Mouse (Mus musculus) forebrain, embryonic 13.5 days (tissue): Measurements from ENCODE around the gene Ogdh. TPM values are rescaled to one million over a fixed set of nuclear protein-coding genes. Genes with fewer than 3 reads are reported as not detected.

Experiments
- ATAC-seq: fragments of 200-750 bp; cut with Nextera tagmentation; 2 replicates; pipeline ENCODE4 v1.8.0; 2017
- H3K27ac ChIP-seq: fragments of 300-500 bp; sonication (generic); 2 replicates; pipeline ENCODE4 v1.5.1; 2015; ENCODE audit warnings: inconsistent platforms, mild to moderate bottlenecking, moderate library complexity
- H3K27me3 ChIP-seq: fragments of 300-500 bp; sonication (generic); 2 replicates; pipeline ENCODE4 v1.6.1; 2015; ENCODE audit warnings: mild to moderate bottlenecking, inconsistent platforms
- H3K36me3 ChIP-seq: fragments of 300-500 bp; sonication (generic); 2 replicates; pipeline ENCODE4 v1.6.1; 2015; ENCODE audit warnings: mild to moderate bottlenecking, inconsistent platforms; ENCODE audit not compliant: poor library complexity, severe bottlenecking
- H3K4me1 ChIP-seq: fragments of 300-500 bp; sonication (generic); 2 replicates; pipeline ENCODE4 v1.6.1; 2015; ENCODE audit warnings: inconsistent platforms
- H3K4me2 ChIP-seq: fragments of 300-500 bp; sonication (generic); 2 replicates; pipeline ENCODE4 v1.6.1; 2015; ENCODE audit warnings: inconsistent platforms, mild to moderate bottlenecking, moderate library complexity
- H3K4me3 ChIP-seq: fragments of 300-500 bp; sonication (generic); 2 replicates; pipeline ENCODE4 v1.5.1; 2015; ENCODE audit warnings: mild to moderate bottlenecking, inconsistent platforms
- H3K9ac ChIP-seq: fragments of 300-500 bp; sonication (generic); 2 replicates; pipeline ENCODE4 v1.6.1; 2015; ENCODE audit warnings: mild to moderate bottlenecking, inconsistent platforms
- H3K9me3 ChIP-seq: fragments of 300-500 bp; sonication (generic); replicated peaks from 2 replicates; pipeline ENCODE4 v1.6.1; 2016; ENCODE audit warnings: inconsistent platforms
- WGBS: fragments of 180-500 bp; shearing (Covaris S2); methylation state at CpG from one replicate; pipeline ENCODE4 v1.1.7; 2015; 5-methylcytosine and 5-hydroxymethylcytosine counted together
- polyA plus RNA-seq: library from polyadenylated mRNA; unstranded; fragments of >200 nt; fragmentation: Nextera tagmentation; extraction: Ambion mirVana; gene quantifications from 2 replicates; pipeline ENCODE4 v1.2.1, GENCODE M21; 2015

The Ogdh gene
- polyA plus RNA-seq, 1 experiment from 2014 or later, result 71.2 TPM

GRCm38 (mm10) chr11:6274387-6275093 lies 16.9 kb upstream of the Ogdh start, which contains the start of gene Tmed4:
Tmed4 (minus strand) TSS chr11:6274870.
- Histone ChIP-seq H3K9ac (peak within 1 kb of the TSS; percentile 98), H3K36me3 (peaks cover 34% of the 10 kb centered on the region), H3K4me2 (peak within 1 kb of the TSS; percentile 89), H3K9me3 (no peaks in the 10 kb centered on the region; the same call in 1 of the 2 replicates), H3K27me3 (no peaks in the 10 kb centered on the region), H3K4me3 (peak within 1 kb of the TSS; percentile 97), H3K4me1 (peaks cover 30% of the 10 kb centered on the region), H3K27ac (peak within 1 kb of the TSS; percentile 87)
- ATAC-seq, result peak; percentile 98
- under 1% methylated on average over 39 of the region's 39 CpGs for WGBS

DNA sequence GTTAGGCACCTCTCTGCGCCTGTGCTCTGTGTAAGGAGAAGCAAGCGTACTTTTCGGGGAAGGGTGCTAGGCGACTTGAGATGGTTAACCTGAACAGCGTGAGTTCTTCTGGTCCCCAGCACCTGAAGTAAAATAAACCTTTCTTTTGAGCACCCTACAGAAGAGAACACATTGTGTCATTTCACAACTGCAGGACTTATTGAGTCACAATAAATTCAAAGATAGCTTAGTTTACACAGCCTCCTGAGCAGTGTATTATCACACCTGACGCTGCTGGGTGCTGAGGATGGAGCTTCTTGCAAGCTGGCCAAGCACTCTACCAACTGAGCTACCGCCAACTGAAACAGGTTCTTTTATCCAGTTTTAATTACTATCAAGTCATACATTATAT lies 16.3 kb upstream of the Ogdh start:
- Histone ChIP-seq H3K9me3 (peaks cover 3% of the 10 kb centered on the region), H3K4me3 (peak overlapping the region; percentile 97), H3K4me1 (peaks cover 30% of the 10 kb centered on the region), H3K27ac (peak overlapping the region; percentile 87), H3K27me3 (no peaks in the 10 kb centered on the region), H3K4me2 (peak overlapping the region; percentile 89), H3K36me3 (peaks cover 30% of the 10 kb centered on the region), H3K9ac (peak overlapping the region; percentile 98)
- ATAC-seq, result no peak; the same call in none of the 2 replicates
- WGBS, result 25% methylated on average over 7 of the region's 7 CpGs

DNA sequence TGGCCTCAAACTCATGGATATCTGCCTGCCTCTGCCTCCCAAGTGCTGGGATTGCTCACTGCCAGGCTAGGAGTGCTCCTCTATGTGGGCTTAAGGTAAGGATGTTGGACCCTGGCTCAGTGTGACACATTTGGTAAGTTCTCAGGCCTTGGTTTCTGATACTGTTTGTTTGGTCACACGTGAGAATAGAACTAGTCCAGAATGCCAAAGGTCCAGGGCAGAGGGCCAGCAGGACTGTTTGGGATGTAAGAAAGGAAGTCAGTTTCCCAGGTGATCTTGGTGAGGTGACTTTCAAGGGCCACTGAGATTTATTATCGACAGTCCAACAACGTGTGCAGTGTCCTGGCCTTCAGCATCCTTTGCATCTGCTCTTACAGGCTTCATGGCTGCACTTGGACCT lies 15.0 kb upstream of the Ogdh start:
- Histone ChIP-seq H3K4me3 (no peak overlapping the region), H3K9me3 (peaks cover 6% of the 10 kb centered on the region), H3K36me3 (peaks cover 18% of the 10 kb centered on the region), H3K4me1 (peaks cover 30% of the 10 kb centered on the region), H3K4me2 (no peak overlapping the region), H3K27me3 (no peaks in the 10 kb centered on the region), H3K27ac (no peak overlapping the region), H3K9ac (no peak overlapping the region)
- ATAC-seq, result no peak
- 82% methylated on average over 3 of the region's 3 CpGs for WGBS

DNA sequence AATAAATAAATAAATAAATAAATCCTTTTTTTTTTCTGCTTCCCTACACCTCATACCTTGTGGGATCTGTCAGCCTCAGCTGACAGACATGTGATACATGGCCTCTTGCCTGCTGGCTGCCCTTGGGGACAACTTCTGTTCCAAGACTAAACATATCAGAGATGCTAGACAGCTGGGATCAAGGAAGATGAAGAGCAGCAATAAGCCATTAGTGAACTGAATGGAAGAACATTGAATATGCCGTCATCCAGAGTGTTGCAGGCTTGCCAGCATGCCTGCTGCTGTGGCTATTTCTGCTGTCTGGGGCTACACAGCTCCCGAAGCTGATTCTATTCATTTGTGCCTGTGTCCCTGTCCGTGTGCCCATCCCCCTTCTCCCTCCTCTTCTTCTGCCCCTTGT lies 8.5 kb upstream of the Ogdh start:
- Histone ChIP-seq H3K27me3 (no peaks in the 10 kb centered on the region), H3K4me3 (no peak overlapping the region), H3K9ac (no peak overlapping the region), H3K9me3 (peaks cover 6% of the 10 kb centered on the region), H3K27ac (no peak overlapping the region), H3K4me1 (no peaks in the 10 kb centered on the region), H3K4me2 (no peak overlapping the region), H3K36me3 (no peaks in the 10 kb centered on the region)
- ATAC-seq, result no peak
- 74% methylated on average over 3 of the region's 3 CpGs for WGBS

DNA sequence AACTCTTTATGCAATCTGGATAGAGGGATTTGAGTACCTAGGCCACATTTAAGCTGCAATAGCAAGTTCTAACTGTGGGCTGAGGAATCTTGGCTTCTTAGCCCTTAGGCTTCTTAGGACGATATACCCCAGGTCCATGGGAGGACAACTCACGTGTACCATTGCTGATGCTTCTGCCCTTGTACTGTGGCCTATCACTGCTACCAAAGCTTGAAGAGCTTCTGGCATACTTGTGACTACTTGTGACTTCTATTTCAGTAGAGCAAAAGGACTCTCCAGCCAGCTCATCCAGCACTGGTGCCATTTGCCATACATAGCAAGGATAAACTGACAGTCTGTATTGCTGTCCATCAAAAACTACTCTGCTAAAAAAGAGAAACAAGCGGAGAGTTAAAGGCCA lies 1.3 kb upstream of the Ogdh start:
- no peaks in the 10 kb centered on the region for H3K27me3 ChIP-seq
- ATAC-seq, result no peak
- peaks cover 12% of the 10 kb centered on the region for H3K4me1 ChIP-seq
- no peak overlapping the region for H3K4me3 ChIP-seq
- no peak overlapping the region for H3K9ac ChIP-seq
- H3K36me3 ChIP-seq, result no peaks in the 10 kb centered on the region
- H3K9me3 ChIP-seq, result no peaks in the 10 kb centered on the region
- H3K4me2 ChIP-seq, result no peak overlapping the region
- no peak overlapping the region for H3K27ac ChIP-seq
- 92% methylated on average over 3 of the region's 3 CpGs for WGBS

DNA sequence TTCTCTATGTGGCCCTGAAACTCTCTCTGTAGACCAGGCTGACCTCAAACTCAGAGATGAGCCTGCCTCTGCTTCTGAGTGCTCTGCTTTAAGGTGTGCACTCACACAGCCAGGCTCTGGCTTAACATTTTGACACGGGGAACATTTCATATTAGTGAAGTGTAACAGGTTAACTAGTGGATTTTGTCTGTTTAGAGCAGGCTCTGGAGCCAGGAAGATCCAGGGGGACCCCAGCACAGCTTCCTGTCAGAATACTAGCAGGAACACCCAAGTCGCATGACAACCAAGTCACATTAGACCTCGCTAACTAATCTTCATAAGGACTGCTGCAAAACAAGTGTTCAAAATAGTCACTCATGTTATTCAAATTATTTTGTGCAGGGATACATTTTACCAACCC lies 550 bp upstream of the Ogdh start:
- Histone ChIP-seq H3K4me1 (peaks cover 12% of the 10 kb centered on the region), H3K27me3 (no peaks in the 10 kb centered on the region), H3K9ac (peak overlapping the region; percentile 75), H3K9me3 (no peaks in the 10 kb centered on the region), H3K27ac (no peak overlapping the region), H3K36me3 (no peaks in the 10 kb centered on the region), H3K4me3 (peak overlapping the region; percentile 72), H3K4me2 (peak overlapping the region; percentile 75)
- WGBS, result 24% methylated on average over 3 of the region's 3 CpGs
- ATAC-seq, result no peak

DNA sequence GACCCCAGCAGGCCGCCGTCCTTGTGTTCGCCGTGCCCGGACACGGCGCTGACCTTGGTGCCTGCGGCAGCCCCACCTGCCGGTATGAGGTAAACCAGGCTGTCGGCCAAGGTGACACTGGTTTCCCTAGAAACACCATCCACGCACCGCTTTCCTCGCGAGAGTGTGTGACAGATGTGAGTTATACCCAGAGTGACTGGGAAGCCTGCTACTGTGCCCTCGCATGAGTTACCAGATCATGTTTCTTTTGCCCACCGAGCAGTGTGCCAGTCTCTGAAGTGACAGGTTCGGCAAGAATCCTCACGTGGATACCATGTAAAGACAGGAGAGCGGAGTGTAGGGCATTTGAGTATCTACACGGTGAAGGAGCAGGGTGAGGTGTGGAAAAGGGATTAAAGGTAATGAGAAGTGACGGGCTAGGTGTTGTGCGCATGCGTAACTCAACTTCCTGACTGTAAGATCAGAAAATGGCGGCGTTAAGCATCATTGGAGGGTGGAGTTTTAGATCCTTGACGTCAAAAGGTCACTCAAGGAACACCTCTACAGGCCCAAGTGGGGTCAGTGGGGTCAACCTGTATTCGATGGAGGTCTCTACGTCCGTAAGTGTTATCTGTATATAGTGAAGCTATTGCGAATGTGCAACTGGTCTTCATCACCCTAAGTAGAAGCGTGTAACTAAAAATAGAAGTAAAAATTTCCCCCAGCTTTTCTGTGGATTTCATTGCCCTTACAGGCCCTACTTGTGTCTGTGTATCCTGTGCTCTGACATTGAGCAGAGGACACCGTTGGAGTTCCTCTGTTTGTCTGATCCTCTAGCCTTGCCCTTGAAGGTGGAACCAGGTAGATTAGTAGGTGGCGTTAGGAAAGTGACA lies 919 bp downstream of the Ogdh start:
- H3K27ac ChIP-seq, result peak overlapping the region; percentile 85
- peaks cover 12% of the 10 kb centered on the region for H3K4me1 ChIP-seq
- WGBS, result 19% methylated on average over 30 of the region's 33 CpGs
- H3K36me3 ChIP-seq, result peaks cover 5% of the 10 kb centered on the region
- no peaks in the 10 kb centered on the region for H3K9me3 ChIP-seq
- peak overlapping the region; percentile 72 for H3K4me3 ChIP-seq
- peak overlapping the region; percentile 75 for H3K4me2 ChIP-seq
- no peaks in the 10 kb centered on the region for H3K27me3 ChIP-seq
- ATAC-seq, result peak; percentile 63; the same call in 1 of the 2 replicates
- H3K9ac ChIP-seq, result peak overlapping the region; percentile 75

GRCm38 (mm10) chr11:6292988-6293349 lies 1.5 kb downstream of the Ogdh start:
- no peaks in the 10 kb centered on the region for H3K27me3 ChIP-seq
- peak overlapping the region; percentile 75 for H3K4me2 ChIP-seq
- 92% methylated on average over 4 of the region's 4 CpGs for WGBS
- no peak overlapping the region for H3K27ac ChIP-seq
- H3K9ac ChIP-seq, result no peak overlapping the region
- no peaks in the 10 kb centered on the region for H3K9me3 ChIP-seq
- peaks cover 12% of the 10 kb centered on the region for H3K4me1 ChIP-seq
- no peak overlapping the region; the same call in 1 of the 2 replicates for H3K4me3 ChIP-seq
- ATAC-seq, result no peak
- H3K36me3 ChIP-seq, result peaks cover 11% of the 10 kb centered on the region

DNA sequence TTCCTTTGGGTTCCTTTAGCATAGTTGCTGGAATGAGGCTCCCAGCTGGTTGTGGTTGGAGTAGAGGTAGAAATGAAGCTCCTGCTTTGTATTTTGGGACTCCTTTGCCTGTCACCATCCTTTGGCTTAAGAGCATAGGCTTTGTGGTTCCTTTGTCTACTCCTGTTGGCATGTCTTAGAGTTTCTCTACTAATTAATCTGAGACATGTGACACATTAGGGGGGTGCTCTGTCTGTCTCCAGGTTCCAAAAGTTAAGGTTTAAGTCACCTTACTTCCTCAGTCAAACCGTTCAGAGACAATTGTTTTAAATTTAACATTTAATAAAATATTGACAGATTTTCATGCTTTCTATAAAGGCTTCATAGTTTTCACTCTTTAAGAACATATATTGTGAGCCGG lies 2.2 kb downstream of the Ogdh start:
- Histone ChIP-seq H3K9me3 (no peaks in the 10 kb centered on the region), H3K27me3 (no peaks in the 10 kb centered on the region), H3K4me1 (peaks cover 12% of the 10 kb centered on the region), H3K9ac (no peak overlapping the region), H3K4me3 (no peak overlapping the region), H3K27ac (no peak overlapping the region), H3K4me2 (no peak overlapping the region), H3K36me3 (peaks cover 18% of the 10 kb centered on the region)
- ATAC-seq, result no peak
- 96% methylated on average over 2 of the region's 2 CpGs for WGBS

- Histone ChIP-seq H3K36me3 (peaks cover 26% of the 10 kb centered on the region), H3K27ac (no peak overlapping the region), H3K4me1 (peaks cover 12% of the 10 kb centered on the region), H3K27me3 (no peaks in the 10 kb centered on the region), H3K9ac (no peak overlapping the region), H3K9me3 (no peaks in the 10 kb centered on the region), H3K4me2 (no peak overlapping the region), H3K4me3 (no peak overlapping the region)
- WGBS, result 93% methylated on average over 4 of the region's 4 CpGs
- no peak for ATAC-seq
Observed at GRCm38 (mm10) chr11:6294632-6295031, 3.2 kb downstream of the Ogdh start.

GRCm38 (mm10) chr11:6296077-6296476 lies 4.6 kb downstream of the Ogdh start:
- Histone ChIP-seq H3K4me3 (no peak overlapping the region), H3K27ac (no peak overlapping the region), H3K4me2 (no peak overlapping the region), H3K4me1 (peaks cover 12% of the 10 kb centered on the region), H3K27me3 (no peaks in the 10 kb centered on the region), H3K9ac (no peak overlapping the region), H3K9me3 (no peaks in the 10 kb centered on the region), H3K36me3 (peaks cover 39% of the 10 kb centered on the region)
- ATAC-seq, result no peak

DNA sequence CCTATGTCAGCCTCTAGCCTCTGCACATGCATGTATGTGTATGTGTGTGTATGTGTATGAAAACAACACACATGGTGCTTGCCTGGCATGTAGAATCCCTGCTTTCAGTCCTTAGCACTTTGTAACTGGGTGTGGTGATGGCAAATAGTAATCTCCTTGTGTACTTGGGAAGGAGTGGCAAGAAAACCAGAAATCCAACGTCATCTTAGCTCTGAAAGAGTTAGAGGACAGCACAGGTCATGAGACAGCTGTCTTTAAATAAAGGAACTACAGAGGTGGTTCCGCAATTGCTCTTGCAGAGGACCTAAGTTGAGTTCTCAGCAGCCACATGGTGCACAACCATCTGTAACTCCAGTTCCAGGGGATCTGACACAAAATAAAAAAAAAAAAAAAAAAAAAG lies 8.0 kb downstream of the Ogdh start:
- Histone ChIP-seq H3K9ac (no peak overlapping the region), H3K4me3 (no peak overlapping the region), H3K4me2 (no peak overlapping the region), H3K9me3 (no peaks in the 10 kb centered on the region), H3K4me1 (no peaks in the 10 kb centered on the region), H3K36me3 (peaks cover 61% of the 10 kb centered on the region), H3K27me3 (no peaks in the 10 kb centered on the region), H3K27ac (no peak overlapping the region)
- no peak for ATAC-seq
- WGBS, result 83% methylated on average over 2 of the region's 2 CpGs
